Mouse (Mus musculus): ENCODE measurements around the gene Lcmt1.

The Lcmt1 gene

GRCm38 (mm10) chr7:123359101-123359500 is 10.5 kb upstream of the Lcmt1 start:
- in situ Hi-C loops (cut with MboI; ENCODE audit: unreplicated experiment in 2 of 2) = no loop called here

DNA sequence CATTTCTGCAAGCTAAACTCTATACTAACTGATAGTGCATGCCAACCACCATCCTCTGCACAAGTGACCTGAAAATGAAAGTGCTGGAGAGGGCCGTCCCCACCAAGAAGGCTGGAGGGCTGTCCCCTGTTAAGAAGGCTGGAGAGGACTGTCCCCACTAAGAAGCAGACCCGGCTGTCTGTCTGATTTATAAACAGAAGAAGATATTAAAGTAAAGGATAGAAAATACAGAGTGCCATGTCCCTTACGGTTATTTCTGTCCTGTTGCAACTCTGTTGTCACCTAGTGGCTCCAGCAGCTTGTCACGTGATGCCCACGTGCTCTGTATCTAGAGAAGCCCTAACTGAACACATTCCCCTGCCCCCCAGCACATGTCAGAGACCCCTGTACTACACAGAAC is 9.4 kb upstream of the Lcmt1 start:
- in situ Hi-C loops (cut with MboI; ENCODE audit: unreplicated experiment in 2 of 2) = no loop called here

GRCm38 (mm10) chr7:123361229-123361980 is 8.2 kb upstream of the Lcmt1 start:
- in situ Hi-C loops (cut with MboI; ENCODE audit: unreplicated experiment in 2 of 2) = no loop called here

DNA sequence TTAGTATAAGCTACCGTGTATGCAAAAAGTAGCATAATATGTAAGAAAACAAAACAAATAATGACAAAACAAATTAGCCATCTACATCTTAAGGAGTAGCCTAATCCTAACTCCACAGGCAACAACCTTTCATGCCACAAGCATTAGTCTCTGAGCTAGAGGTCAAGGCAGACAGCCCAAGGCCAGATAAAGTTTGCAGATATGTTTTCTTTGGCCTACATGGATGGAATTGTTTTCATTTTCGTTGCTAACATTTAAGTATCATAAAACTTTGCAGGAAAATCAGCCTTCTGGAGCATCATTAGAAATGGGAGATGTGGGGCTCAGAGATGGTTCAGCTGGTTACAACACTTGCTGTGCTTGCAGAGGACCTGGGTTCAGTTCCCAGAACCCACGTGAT is 6.8 kb upstream of the Lcmt1 start:
- in situ Hi-C loops (cut with MboI; ENCODE audit: unreplicated experiment in 2 of 2) = no loop called here

DNA sequence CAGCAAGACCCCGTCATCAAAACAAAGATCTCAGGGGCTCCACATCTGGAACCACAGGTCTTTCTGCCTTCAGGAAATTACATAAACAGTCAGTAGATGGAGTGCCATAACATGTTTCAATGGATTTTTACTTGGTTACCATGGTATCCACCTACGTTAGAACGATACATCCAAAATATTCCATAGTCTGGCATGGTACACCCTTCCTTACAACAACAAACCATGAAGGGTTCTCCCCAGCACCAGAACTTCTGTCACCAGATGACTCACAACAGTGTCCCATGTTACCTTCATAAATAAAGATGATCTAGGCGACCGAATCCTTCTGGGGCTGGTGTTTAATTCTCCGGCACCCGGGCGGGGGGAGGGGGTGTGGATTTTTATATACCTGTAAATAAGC is 5.6 kb upstream of the Lcmt1 start:
- in situ Hi-C loops (cut with MboI; ENCODE audit: unreplicated experiment in 2 of 2) = no loop called here

GRCm38 (mm10) chr7:123365876-123366741 is 3.5 kb upstream of the Lcmt1 start:
- in situ Hi-C loops (cut with MboI; ENCODE audit: unreplicated experiment in 2 of 2) = no loop called here

DNA sequence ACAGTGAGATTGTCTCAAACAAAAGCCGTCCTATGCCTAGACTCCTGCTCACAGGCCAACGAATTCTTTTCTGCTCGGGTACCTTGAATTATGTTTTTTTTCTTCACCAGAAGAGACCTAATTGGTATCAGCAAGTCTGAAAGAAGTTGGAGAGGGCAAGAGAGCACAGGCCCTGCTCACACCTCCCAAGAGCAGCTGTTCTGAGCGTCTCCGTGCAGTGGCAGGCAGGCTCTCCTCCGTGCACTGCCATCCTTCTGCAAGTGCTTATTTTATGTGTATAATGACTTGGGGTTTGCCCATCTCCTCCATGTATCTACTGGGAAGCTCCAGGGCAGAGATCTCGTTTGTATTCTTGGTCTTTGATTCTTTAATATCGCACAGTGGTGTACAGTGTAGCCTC is 2.8 kb upstream of the Lcmt1 start:
- in situ Hi-C loops (cut with MboI; ENCODE audit: unreplicated experiment in 2 of 2) = no loop called here

GRCm38 (mm10) chr7:123367218-123368150 is 2.1 kb upstream of the Lcmt1 start:
- in situ Hi-C loops (cut with MboI; ENCODE audit: unreplicated experiment in 2 of 2) = no loop called here

DNA sequence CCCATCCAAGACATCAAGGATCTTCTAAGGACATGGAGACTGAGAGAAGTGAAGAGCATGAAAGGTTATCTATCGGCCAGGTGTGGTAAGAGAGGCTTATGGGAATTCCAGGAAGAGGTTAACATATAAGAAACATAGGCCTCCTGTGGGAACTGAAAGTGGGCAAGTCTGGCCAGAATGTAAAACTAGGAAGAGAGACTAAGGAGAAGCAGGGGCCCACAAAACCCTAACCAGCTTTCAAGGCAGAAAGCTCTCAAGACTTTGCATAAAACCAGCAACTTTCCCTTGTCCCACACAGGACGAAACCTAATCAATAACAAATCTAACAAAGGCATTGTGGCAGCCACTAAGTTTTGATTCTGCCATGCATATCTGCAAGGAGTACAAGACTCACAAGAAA is 1.4 kb upstream of the Lcmt1 start:
- in situ Hi-C loops (cut with MboI; ENCODE audit: unreplicated experiment in 2 of 2) = no loop called here

DNA sequence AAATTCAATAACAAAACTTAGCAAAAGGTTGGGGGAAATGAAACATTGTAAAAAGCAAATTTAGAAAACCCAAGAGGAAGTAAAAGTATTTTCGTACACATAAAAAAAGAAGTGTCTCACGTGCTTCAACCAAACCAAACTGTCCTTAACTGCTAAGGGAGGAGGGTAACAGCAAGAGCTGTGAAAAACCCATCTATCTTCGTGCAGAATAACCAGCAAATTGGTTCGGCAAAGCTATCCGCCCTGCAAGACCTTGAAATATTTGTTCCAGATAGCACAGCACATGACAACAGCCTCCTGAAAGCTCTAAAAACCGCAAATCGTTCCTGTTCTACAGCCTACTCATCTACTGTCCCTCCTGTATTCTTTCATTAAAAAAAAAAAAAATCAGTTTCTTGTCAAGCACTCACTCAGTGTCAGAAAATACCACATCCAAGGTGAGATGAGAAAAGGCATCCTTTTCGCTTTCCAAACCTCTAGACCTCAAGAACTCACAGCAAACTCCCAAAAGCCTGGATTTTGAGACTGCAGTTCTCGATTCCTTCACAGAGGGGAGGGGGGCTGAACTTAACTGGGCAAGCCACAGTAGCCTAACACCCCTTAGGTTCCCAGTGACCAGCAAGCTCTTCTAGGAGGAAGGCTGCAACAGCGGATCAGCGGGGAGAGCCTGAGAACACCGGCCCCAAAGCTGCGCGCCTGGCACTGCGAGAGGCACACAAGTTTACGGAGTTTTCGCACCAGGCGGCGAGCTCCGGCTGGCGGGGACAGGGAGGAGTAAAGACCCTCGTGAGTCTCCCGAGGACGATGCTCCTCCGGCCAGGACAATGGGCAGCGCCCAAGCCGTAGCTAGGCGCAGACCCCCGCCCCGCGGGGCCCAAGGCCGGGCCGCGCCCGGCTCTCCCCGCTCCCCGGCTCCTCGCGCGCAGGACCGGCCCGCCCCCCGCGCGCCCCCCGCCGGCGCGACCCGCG is 522 bp upstream of the Lcmt1 start:
- in situ Hi-C loops (cut with MboI; ENCODE audit: unreplicated experiment in 2 of 2) = no loop called here

DNA sequence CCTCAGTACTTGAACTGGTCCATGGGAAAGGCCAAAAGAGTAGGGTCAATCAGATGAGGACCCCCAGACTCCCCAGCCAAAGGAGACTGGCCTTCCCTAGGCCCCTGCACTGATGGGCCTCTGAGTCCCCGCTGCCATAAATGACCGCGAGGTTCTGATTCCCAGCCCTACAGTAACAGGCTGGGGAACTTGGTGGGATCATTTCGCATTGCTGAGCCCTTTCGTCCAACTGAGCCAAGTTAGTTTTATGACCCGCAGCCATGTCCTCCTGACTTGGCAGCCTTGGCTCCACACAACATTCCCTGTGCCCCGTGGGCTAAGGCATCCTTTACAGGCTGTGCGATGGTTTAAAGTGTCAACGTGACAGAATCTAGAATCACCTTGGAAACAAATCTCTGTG is 1.1 kb downstream of the Lcmt1 start:
- in situ Hi-C loops (cut with MboI; ENCODE audit: unreplicated experiment in 2 of 2) = no loop called here

GRCm38 (mm10) chr7:123371501-123371900 is 1.9 kb downstream of the Lcmt1 start:
- in situ Hi-C loops (cut with MboI; ENCODE audit: unreplicated experiment in 2 of 2) = no loop called here

- in situ Hi-C loops (cut with MboI; ENCODE audit: unreplicated experiment in 2 of 2) = no loop called here
These were observed 8.1 kb downstream of the Lcmt1 start for GRCm38 (mm10) chr7:123377443-123378400.

GRCm38 (mm10) chr7:123385693-123386407 is 16.3 kb downstream of the Lcmt1 start:
- in situ Hi-C loops (cut with MboI; ENCODE audit: unreplicated experiment in 2 of 2) = no loop called here

- in situ Hi-C loops (cut with MboI; ENCODE audit: unreplicated experiment in 2 of 2) = no loop called here
These were observed 20.2 kb downstream of the Lcmt1 start for GRCm38 (mm10) chr7:123389686-123390280.

- in situ Hi-C loops (cut with MboI; ENCODE audit: unreplicated experiment in 2 of 2) = no loop called here
These were observed 24.7 kb downstream of the Lcmt1 start for GRCm38 (mm10) chr7:123394271-123394670.

DNA sequence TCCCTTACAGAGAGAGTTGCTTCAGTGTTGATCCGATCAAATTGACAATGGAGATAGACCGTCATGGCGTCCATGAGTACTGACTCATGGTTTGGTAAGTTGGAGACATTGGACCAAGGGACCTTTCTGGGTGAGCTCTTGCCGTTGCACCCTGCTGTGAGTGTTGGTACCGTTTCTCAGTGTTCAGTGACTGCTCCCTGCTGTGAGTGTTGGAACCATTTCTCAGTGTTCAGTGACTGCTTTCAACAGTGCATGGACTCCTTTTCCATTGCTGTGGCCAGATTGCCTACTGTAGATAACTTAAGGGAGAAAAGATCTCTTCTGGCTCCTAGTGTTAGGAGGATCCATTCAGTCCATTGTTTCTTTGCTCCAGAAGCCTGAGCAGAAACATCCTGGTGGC is 27.3 kb downstream of the Lcmt1 start:
- in situ Hi-C loops (cut with MboI; ENCODE audit: unreplicated experiment in 2 of 2) = no loop called here

- in situ Hi-C loops (cut with MboI; ENCODE audit: unreplicated experiment in 2 of 2) = no loop called here
These were observed 27.8 kb downstream of the Lcmt1 start for GRCm38 (mm10) chr7:123397369-123397768.

Measured in v-Abl transformed pro-B cells (cell line).